Mouse (Mus musculus) spleen, adult 2 months (tissue): ENCODE measurements around the gene Birc2. TPM values are rescaled to one million over a fixed set of nuclear protein-coding genes. Genes with fewer than 3 reads are reported as not detected.

Source experiments
- DNase-seq, 2 experiments: peaks; one replicate each; pipeline versions ENCODE4 v3.0.0 to v3.0.0-alpha.2; 2012 to 2021; ENCODE audit warnings: low spot score in 2 of 2, low read depth in 1 of 2
- H3K27ac ChIP-seq: fragments of 200-500 bp; 2 replicates; pipeline ENCODE4 v1.5.1; 2012; ENCODE audit warnings: low read length, inconsistent platforms; ENCODE audit not compliant: insufficient read depth
- H3K27me3 ChIP-seq: fragments of 200-500 bp; 2 replicates; pipeline ENCODE4 v1.6.1; 2012; ENCODE audit warnings: mild to moderate bottlenecking, moderate library complexity, low read length, inconsistent platforms; ENCODE audit not compliant: control insufficient read depth, insufficient read depth
- H3K36me3 ChIP-seq: fragments of 200-500 bp; 2 replicates; pipeline ENCODE4 v1.6.1; 2012; ENCODE audit warnings: mild to moderate bottlenecking, low read length, inconsistent platforms; ENCODE audit not compliant: control insufficient read depth, insufficient read depth
- H3K4me1 ChIP-seq: fragments of 200-500 bp; 2 replicates; pipeline ENCODE4 v1.6.1; 2011; ENCODE audit warnings: inconsistent platforms; ENCODE audit not compliant: control insufficient read depth, insufficient read depth, insufficient read length
- H3K4me3 ChIP-seq: fragments of 200-500 bp; 2 replicates; pipeline ENCODE4 v1.5.1; 2011; ENCODE audit warnings: mild to moderate bottlenecking, inconsistent platforms; ENCODE audit not compliant: insufficient read depth, insufficient read length; ENCODE audit errors: extremely low read depth
- CTCF ChIP-seq: fragments of 200-500 bp; IDR thresholded peaks from 2 replicates; pipeline ENCODE4 v1.5.1; 2011; ENCODE audit warnings: mild to moderate bottlenecking, inconsistent platforms; ENCODE audit not compliant: insufficient read depth, insufficient read length, insufficient replicate concordance; ENCODE audit errors: extremely low read depth
- POLR2A ChIP-seq: fragments of 200-500 bp; IDR thresholded peaks from 2 replicates; pipeline ENCODE4 v1.6.1; 2011; ENCODE audit warnings: low read depth, low read length, inconsistent platforms
- WGBS: fragments of 180-500 bp; shearing (Covaris S2); methylation state at CpG from one replicate; pipeline ENCODE4 v1.1.7; 2018; 5-methylcytosine and 5-hydroxymethylcytosine counted together
- polyA plus RNA-seq: library from polyadenylated mRNA; depleted of rRNA; stranded (reverse); fragments of >200 nt; gene quantifications from 2 replicates; pipeline ENCODE4 v1.2.3, GENCODE M21; 2012; rRNA removed

The Birc2 gene
- polyA plus RNA-seq, 1 experiment = 16.4 TPM

- Histone ChIP-seq H3K4me1 (peaks cover 8% of the 10 kb centered on the region), H3K36me3 (peaks cover 35% of the 10 kb centered on the region), H3K27ac (no peak overlapping the region), H3K27me3 (no peaks in the 10 kb centered on the region), H3K4me3 (no peak overlapping the region)
- no peak for TF ChIP-seq CTCF
- no peak for TF ChIP-seq POLR2A
- no peak for DNase-seq
- 79% methylated on average over 4 of the region's 4 CpGs for WGBS
Observed at GRCm38 (mm10) chr9:7769081-7769480, 67.8 kb downstream of the Birc2 start.

Other genes starting within 250 kb of the Birc2 start
- not detected in 2 replicates for gene Mmp20, start 208.8 kb downstream of the Birc2 start, polyA plus RNA-seq
- gene Mmp7, start 145.0 kb downstream of the Birc2 start, polyA plus RNA-seq = 0.11 TPM in 1 of 2 replicates, not detected in the other
- 90.0 and 142 TPM in 2 replicates for gene Tmem123, start 73.0 kb downstream of the Birc2 start, polyA plus RNA-seq
- 44.9 and 45.8 TPM in 2 replicates for gene Birc3, start 36.1 kb upstream of the Birc2 start, polyA plus RNA-seq
- gene Yap1, start 167.5 kb upstream of the Birc2 start, polyA plus RNA-seq = 10.1 and 12.8 TPM in 2 replicates
- 0.16 and 0.74 TPM in 2 replicates for gene Cfap300, start 205.8 kb upstream of the Birc2 start, polyA plus RNA-seq